Mouse (Mus musculus) large intestine, adult 2 months (tissue): ENCODE data around the gene Zfp593. TPM values are rescaled to one million over a fixed set of nuclear protein-coding genes. Genes with fewer than 3 reads are reported as not detected.
"Not testable (repeated sequence)": the region's sequence is repeated elsewhere in the genome, so short reads cannot be mapped to it uniquely, and the experiment has no call there.

Experiments
- DNase-seq: peaks from one replicate; pipeline ENCODE4 v3.0.0-alpha.2; 2012; ENCODE audit warnings: low read depth, low spot score
- WGBS: fragments of 180-500 bp; shearing (Covaris S2); methylation state at CpG from one replicate; pipeline ENCODE4 v1.1.7; 2018; 5-methylcytosine and 5-hydroxymethylcytosine counted together
- polyA plus RNA-seq: library from polyadenylated mRNA; depleted of rRNA; stranded (reverse); fragments of >200 nt; gene quantifications from 2 replicates; pipeline ENCODE4 v1.2.3, GENCODE M21; 2012; rRNA removed

Gene Zfp593
- polyA plus RNA-seq = 7.6 and 9.1 TPM in 2 replicates

DNA sequence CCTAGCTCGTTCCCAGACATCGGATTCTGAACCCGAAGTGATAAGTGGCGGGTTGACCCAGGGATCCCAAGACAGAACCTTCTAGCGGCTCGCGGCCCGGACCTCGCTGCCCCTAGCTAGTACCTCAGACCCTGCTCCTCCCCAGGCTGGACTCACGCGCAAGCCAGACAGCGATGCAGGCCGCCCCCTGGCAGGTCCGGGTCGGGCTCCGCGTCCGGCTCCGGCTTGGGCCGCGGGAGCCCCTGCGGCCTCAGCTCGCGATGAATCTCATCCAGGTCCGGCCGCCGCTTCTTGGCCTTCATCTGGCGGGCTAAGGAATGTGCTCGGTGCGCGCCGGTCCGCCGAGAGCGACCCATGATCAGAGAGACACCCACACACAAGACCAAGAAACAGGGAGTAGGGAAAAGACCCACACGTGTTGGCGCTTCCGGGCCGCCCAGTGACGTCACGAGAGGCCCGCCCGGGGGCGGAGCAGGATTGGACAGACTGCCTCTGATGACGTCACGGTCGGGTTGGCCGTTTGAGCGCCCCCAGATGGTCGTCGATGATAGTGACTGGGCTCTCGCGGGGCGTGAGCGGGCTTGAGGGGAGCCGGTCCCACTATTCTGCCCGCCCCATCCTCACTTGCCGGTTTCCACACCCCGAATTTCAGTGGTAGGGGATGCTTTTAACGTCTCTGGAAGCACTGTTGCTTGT lies at the start of gene Zfp593:
TSS of gene Zfp593 (minus strand) at position 445 of the 696 bp plus-strand sequence.
- peak; percentile 69 for DNase-seq
- under 1% methylated on average over 60 of the region's 60 CpGs for WGBS

GRCm38 (mm10) chr4:134293692-134294163 lies 48.3 kb upstream of the Zfp593 start:
- no peak for DNase-seq
- 67% methylated on average over 9 of the region's 9 CpGs for WGBS

- DNase-seq = no peak
- WGBS = 71% methylated on average over 18 of the region's 18 CpGs
Measured at GRCm38 (mm10) chr4:134293061-134293691, 47.8 kb upstream of the Zfp593 start.

DNA sequence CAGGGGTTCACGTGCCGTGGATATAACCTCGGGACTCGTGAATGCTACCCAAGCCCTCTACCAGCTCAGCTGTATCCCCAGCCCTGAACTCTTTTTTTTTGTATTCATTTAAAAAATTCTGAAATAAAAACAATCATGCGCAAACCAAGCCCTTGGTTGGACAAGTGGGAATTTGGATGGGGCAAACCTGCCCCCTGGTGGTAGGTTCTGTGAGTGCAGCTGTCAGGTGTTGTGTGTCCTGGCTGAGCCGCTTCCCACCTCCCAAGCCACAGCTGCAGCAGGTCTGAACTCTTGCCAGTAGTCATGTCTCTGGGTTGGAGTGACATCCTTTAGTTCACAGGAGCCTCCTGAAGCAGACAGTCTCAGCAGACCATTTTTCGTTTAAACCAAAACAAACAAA lies 46.7 kb upstream of the Zfp593 start:
- WGBS = 14% methylated on average over 7 of the region's 7 CpGs
- no peak for DNase-seq

GRCm38 (mm10) chr4:134288397-134289256 lies 43.2 kb upstream of the Zfp593 start:
- WGBS = 12% methylated on average over 11 of the region's 11 CpGs
- DNase-seq = no peak

- WGBS = under 1% methylated on average over 43 of the region's 43 CpGs
- no peak for DNase-seq
Measured at GRCm38 (mm10) chr4:134287575-134288025, 42.2 kb upstream of the Zfp593 start, which contains the start of gene Pdik1l. Gene Pdik1l, minus strand, starts transcription at chr4:134287895.

DNA sequence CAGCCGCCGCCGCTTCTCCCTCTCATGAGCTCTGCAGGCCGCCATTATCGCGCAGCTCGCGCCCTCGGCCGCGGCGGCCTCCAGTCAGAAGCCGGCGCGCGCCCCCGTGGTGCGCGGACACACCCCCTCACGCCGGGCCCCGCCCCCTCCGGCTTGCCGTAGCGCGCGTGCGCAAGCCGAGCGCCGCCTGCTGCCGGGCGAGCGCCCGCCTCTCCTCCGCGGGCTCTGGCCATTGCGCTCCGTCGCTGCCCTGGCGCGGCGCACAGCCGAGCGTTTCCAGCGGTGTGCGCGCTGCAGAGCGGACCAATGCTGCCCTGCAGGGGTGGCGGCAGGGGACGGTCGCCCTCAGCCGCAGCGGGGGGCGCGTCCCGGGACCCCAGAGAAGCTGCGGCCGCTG lies 41.8 kb upstream of the Zfp593 start:
- no peak for DNase-seq
- WGBS = 1% methylated on average over 58 of the region's 59 CpGs

- no peak for DNase-seq
- WGBS = under 1% methylated on average over 59 of the region's 59 CpGs
Measured at GRCm38 (mm10) chr4:134286226-134287167, 41.1 kb upstream of the Zfp593 start.

GRCm38 (mm10) chr4:134284942-134285341 lies 39.5 kb upstream of the Zfp593 start:
- WGBS = 77% methylated on average over 2 of the region's 2 CpGs
- no peak for DNase-seq

GRCm38 (mm10) chr4:134273417-134274345 lies 28.3 kb upstream of the Zfp593 start:
- no peak for DNase-seq
- WGBS = 5% methylated on average over 14 of the region's 14 CpGs

DNA sequence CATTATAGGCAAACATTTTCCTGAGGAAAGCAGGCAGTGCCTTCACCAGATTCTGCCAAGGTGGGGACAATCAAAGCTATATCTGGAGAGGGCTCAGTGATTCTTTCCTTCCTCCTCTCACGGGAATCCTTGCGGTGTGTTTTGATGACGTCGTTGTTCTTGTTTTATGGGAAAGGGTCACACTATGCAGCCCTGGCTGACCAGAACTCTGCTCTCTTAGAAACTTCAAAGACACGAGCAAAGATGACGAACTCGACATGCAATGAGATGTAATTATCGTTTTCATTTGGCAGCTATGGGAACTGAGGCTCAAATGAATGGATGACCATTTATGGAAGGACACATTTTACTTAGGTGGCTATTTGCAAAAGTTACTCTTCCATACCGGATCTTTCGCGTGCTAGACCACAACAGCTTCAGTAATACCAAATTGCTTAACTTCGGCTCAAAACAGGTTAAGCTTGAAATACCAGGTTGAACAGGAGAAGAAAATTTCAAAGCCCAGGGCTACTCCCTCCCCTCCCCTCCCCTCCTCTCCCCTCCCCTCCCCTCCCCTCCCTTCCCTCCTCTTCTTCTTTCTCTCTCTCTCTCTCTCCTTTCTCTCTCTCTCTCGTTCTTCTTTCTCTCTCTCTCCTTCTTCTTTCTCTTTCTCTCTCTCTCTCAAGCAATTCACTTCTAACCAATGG lies 27.5 kb upstream of the Zfp593 start:
- no peak for DNase-seq
- WGBS = 3% methylated on average over 13 of the region's 13 CpGs

- DNase-seq = no peak
- 89% methylated on average over 7 of the region's 7 CpGs for WGBS
Measured at GRCm38 (mm10) chr4:134271979-134272378, 26.6 kb upstream of the Zfp593 start.

DNA sequence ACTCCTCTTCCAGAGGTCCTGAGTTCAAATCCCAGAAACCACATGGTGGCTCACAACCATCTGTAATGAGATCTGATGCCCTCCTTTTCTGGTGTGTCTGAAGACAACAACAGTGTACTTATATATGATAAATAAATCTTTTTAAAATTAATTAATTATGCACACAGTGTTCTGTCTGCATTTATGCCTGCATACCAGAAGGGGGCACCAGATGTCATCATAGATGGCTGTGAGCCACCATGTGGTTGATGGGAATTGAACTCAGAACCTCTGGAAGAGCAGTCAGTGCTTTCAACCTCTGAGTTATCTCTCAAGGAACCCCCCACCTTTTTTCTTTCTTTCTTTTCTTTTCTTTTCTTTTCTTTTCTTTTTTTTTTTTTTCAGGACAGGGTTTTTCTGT lies 24.2 kb upstream of the Zfp593 start:
- DNase-seq = not testable (repeated sequence)

- WGBS = 76% methylated on average over 19 of the region's 19 CpGs
- no peak for DNase-seq
Measured at GRCm38 (mm10) chr4:134268102-134268655, 22.8 kb upstream of the Zfp593 start.

DNA sequence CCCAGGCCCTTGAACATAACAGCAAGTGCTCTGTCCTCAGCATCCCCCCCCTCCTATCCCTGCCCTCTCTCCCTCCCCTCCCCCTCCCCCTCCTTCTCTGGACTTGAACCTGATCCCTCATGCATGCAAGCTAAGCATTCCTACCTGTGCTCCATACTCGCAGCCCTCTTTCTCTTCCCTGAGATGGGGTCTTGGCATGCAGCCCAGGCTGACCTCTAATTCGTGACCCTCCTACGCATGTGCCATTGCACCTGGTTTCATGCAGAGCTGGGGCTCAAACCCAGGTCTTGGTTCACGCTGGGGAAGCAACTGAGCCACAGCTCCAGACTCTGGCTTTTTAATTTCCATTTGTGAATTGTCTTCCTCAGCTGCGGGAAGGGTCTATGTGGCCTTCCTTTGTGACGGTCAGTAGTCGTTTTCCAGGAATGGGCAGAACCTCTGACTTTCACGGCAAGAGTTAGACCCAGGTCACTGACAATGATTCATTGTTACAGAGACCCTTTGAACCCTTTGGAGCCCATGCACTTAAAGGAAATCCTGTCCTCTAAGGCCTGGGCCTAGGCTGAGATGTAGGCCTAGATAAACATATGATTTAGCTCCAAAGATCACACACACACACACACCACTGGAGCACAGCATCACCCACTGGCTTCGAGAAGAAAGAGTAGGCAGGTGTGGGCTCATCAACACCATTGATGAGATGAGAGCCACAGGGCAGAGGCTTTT lies 20.6 kb upstream of the Zfp593 start:
- 75% methylated on average over 9 of the region's 9 CpGs for WGBS
- DNase-seq = no peak

DNA sequence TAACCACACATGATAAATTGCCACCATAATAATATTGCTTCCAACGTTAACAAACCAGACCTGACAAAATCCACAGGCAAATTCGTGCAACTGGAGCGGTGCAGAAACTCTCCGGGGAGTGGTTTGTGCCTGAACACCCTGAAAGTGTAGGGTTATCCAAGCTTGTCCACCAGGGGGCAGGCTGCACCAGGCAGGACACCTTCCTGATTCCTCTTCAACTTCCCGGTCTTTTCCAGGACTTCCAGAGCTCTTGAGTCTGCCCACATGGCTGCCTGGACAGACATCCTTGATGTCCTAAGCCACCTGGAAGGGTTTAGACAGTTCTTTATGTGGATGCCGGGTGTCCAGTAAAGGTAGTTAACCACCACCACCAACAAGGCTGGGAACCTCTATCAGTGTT lies 17.8 kb upstream of the Zfp593 start:
- 29% methylated on average over 6 of the region's 6 CpGs for WGBS
- DNase-seq = no peak

- DNase-seq = no peak
- WGBS = 31% methylated on average over 11 of the region's 11 CpGs
Measured at GRCm38 (mm10) chr4:134258354-134258753, 13.0 kb upstream of the Zfp593 start.
